Mouse (Mus musculus): ENCODE data around the gene Slc9b1.

Gene Slc9b1

GRCm38 (mm10) chr3:135438913-135439531 lies 91.2 kb downstream of the Slc9b1 start:
- peak; percentile 74 for DNase-seq

GRCm38 (mm10) chr3:135439651-135440050 lies 91.8 kb downstream of the Slc9b1 start:
- no peak for DNase-seq

GRCm38 (mm10) chr3:135440221-135440620 lies 92.4 kb downstream of the Slc9b1 start:
- DNase-seq, result no peak

GRCm38 (mm10) chr3:135440621-135441020 lies 92.8 kb downstream of the Slc9b1 start:
- no peak for DNase-seq

- DNase-seq, result no peak
Measured at GRCm38 (mm10) chr3:135444930-135445329, 97.1 kb downstream of the Slc9b1 start.
